Mouse (Mus musculus) stomach, embryonic 14.5 days (tissue): ENCODE data around the gene Dlg4. TPM values are rescaled to one million over a fixed set of nuclear protein-coding genes. Genes with fewer than 3 reads are reported as not detected.
A peak's percentile ranks its signal among the peaks of the same experiment; 100 is the strongest.

ENCODE experiments used
- ATAC-seq: fragments of 200-750 bp; cut with Nextera tagmentation; 2 replicates; pipeline ENCODE4 v1.8.0; 2017; ENCODE audit warnings: low read depth, moderate TSS enrichment; ENCODE audit not compliant: insufficient number of reproducible peaks, insufficient read depth, low FRiP score
- H3K27ac ChIP-seq: fragments of 300-500 bp; sonication (generic); 2 replicates; pipeline ENCODE4 v1.5.1; 2014; ENCODE audit warnings: mild to moderate bottlenecking, low read length, moderate library complexity, mixed read lengths
- H3K27me3 ChIP-seq: fragments of 300-500 bp; sonication (generic); 2 replicates; pipeline ENCODE4 v1.6.1; 2014; ENCODE audit warnings: low read length, control low read depth, mixed read lengths; ENCODE audit not compliant: control insufficient read depth, insufficient read depth
- H3K36me3 ChIP-seq: fragments of 300-500 bp; sonication (generic); 2 replicates; pipeline ENCODE4 v1.6.1; 2014; ENCODE audit warnings: mild to moderate bottlenecking, control low read depth, low read length, moderate library complexity, mixed read lengths; ENCODE audit not compliant: control insufficient read depth, insufficient read depth
- H3K4me1 ChIP-seq: fragments of 300-500 bp; sonication (generic); 2 replicates; pipeline ENCODE4 v1.6.1; 2014; ENCODE audit warnings: low read length, control low read depth, mixed read lengths; ENCODE audit not compliant: control insufficient read depth, insufficient read depth
- H3K4me2 ChIP-seq: fragments of 300-500 bp; sonication (generic); replicated peaks from 2 replicates; pipeline ENCODE4 v1.6.1; 2014; ENCODE audit warnings: low read depth, low read length, control low read depth
- H3K4me3 ChIP-seq: fragments of 300-500 bp; sonication (generic); 2 replicates; pipeline ENCODE4 v1.5.1; 2014; ENCODE audit warnings: low read depth, low read length, control low read depth
- H3K9ac ChIP-seq: fragments of 300-500 bp; sonication (generic); replicated peaks from 2 replicates; pipeline ENCODE4 v1.6.1; 2014; ENCODE audit warnings: low read depth, mild to moderate bottlenecking, control low read depth, low read length, moderate library complexity, mixed read lengths
- H3K9me3 ChIP-seq: fragments of 300-500 bp; sonication (generic); 2 replicates; pipeline ENCODE4 v1.6.1; 2016; ENCODE audit warnings: low read depth, low read length, control low read depth; ENCODE audit not compliant: control insufficient read depth
- WGBS: fragments of 180-500 bp; shearing (Covaris S2); extraction: QIAGEN DNeasy Blood & Tissue Kit; methylation state at CpG from one replicate; pipeline ENCODE4 v1.1.7; 2014; 5-methylcytosine and 5-hydroxymethylcytosine counted together
- polyA plus RNA-seq: library from polyadenylated mRNA; unstranded; fragments of >200 nt; fragmentation: Nextera tagmentation; extraction: Ambion mirVana; gene quantifications from 2 replicates; pipeline ENCODE4 v1.2.1, GENCODE M21; 2014

The Dlg4 gene
- polyA plus RNA-seq, 1 experiment from 2014 or later: 13.8 TPM

GRCm38 (mm10) chr11:69981141-69981762, 35.5 kb upstream of the Dlg4 start, which contains the start of gene Ctdnep1:
Gene Ctdnep1, plus strand, starts transcription at chr11:69981156.
- under 1% methylated on average over 43 of the region's 43 CpGs for WGBS
- H3K27ac ChIP-seq: peak within 1 kb of the TSS; percentile 99
- H3K27me3 ChIP-seq: no peaks in the 10 kb centered on the region
- peak within 1 kb of the TSS; percentile 85 for H3K4me3 ChIP-seq
- H3K9me3 ChIP-seq: no peaks in the 10 kb centered on the region
- H3K36me3 ChIP-seq: peaks cover 30% of the 10 kb centered on the region
- H3K9ac ChIP-seq: peak within 1 kb of the TSS; percentile 90
- peaks cover 16% of the 10 kb centered on the region; the same call in 1 of the 2 replicates for H3K4me1 ChIP-seq
- H3K4me2 ChIP-seq: peak within 1 kb of the TSS; percentile 81
- ATAC-seq: no peak

- H3K36me3 ChIP-seq: peaks cover 29% of the 10 kb centered on the region
- no peaks in the 10 kb centered on the region for H3K9me3 ChIP-seq
- no peaks in the 10 kb centered on the region for H3K27me3 ChIP-seq
- H3K27ac ChIP-seq: peak within 1 kb of the TSS; percentile 99
- peak within 1 kb of the TSS; percentile 90 for H3K9ac ChIP-seq
- 48% methylated on average over 8 of the region's 8 CpGs for WGBS
- ATAC-seq: no peak
- H3K4me1 ChIP-seq: peaks cover 16% of the 10 kb centered on the region; the same call in 1 of the 2 replicates
- H3K4me3 ChIP-seq: peak within 1 kb of the TSS; percentile 85
- peak within 1 kb of the TSS; percentile 78 for H3K4me2 ChIP-seq
These were observed 34.5 kb upstream of the Dlg4 start, which contains the start of gene Elp5 for GRCm38 (mm10) chr11:69982225-69982624. Gene Elp5, minus strand, starts transcription at chr11:69982517.

GRCm38 (mm10) chr11:69982877-69983276, 33.9 kb upstream of the Dlg4 start:
- Histone ChIP-seq H3K36me3 (peaks cover 28% of the 10 kb centered on the region), H3K27me3 (no peaks in the 10 kb centered on the region), H3K27ac (no peak overlapping the region), H3K4me1 (peaks cover 16% of the 10 kb centered on the region; the same call in 1 of the 2 replicates), H3K4me2 (peak overlapping the region; percentile 78), H3K9me3 (no peaks in the 10 kb centered on the region), H3K4me3 (peak overlapping the region; percentile 85), H3K9ac (peak overlapping the region; percentile 14; the same call in 1 of the 2 replicates)
- 22% methylated on average over 5 of the region's 5 CpGs for WGBS
- no peak for ATAC-seq

- no peak overlapping the region for H3K9ac ChIP-seq
- H3K9me3 ChIP-seq: no peaks in the 10 kb centered on the region
- peaks cover 16% of the 10 kb centered on the region; the same call in 1 of the 2 replicates for H3K4me1 ChIP-seq
- no peak for ATAC-seq
- 0 out of 2 replicates have a peak overlapping the region, but pooled peaks have one; percentile 78 for H3K4me2 ChIP-seq
- H3K27ac ChIP-seq: no peak overlapping the region
- H3K4me3 ChIP-seq: no peak overlapping the region
- H3K27me3 ChIP-seq: no peaks in the 10 kb centered on the region
- WGBS: 79% methylated on average over 4 of the region's 4 CpGs
- peaks cover 31% of the 10 kb centered on the region for H3K36me3 ChIP-seq
These were observed 33.4 kb upstream of the Dlg4 start for GRCm38 (mm10) chr11:69983377-69983776.

- no peak overlapping the region for H3K4me3 ChIP-seq
- H3K9me3 ChIP-seq: no peaks in the 10 kb centered on the region
- H3K9ac ChIP-seq: no peak overlapping the region
- WGBS: 94% methylated on average over 8 of the region's 8 CpGs
- no peak for ATAC-seq
- H3K36me3 ChIP-seq: peaks cover 42% of the 10 kb centered on the region
- no peak overlapping the region for H3K4me2 ChIP-seq
- no peak overlapping the region for H3K27ac ChIP-seq
- peaks cover 16% of the 10 kb centered on the region; the same call in 1 of the 2 replicates for H3K4me1 ChIP-seq
- H3K27me3 ChIP-seq: no peaks in the 10 kb centered on the region
These were observed 32.3 kb upstream of the Dlg4 start for GRCm38 (mm10) chr11:69984431-69984830.

- WGBS: 86% methylated on average over 8 of the region's 8 CpGs
- Histone ChIP-seq H3K9me3 (no peaks in the 10 kb centered on the region), H3K27ac (peak overlapping the region; percentile 89; the same call in 1 of the 2 replicates), H3K27me3 (no peaks in the 10 kb centered on the region), H3K4me1 (peaks cover 8% of the 10 kb centered on the region; the same call in 1 of the 2 replicates), H3K4me3 (no peak overlapping the region), H3K4me2 (no peak overlapping the region), H3K9ac (no peak overlapping the region), H3K36me3 (peaks cover 41% of the 10 kb centered on the region)
- no peak for ATAC-seq
These were observed 26.8 kb upstream of the Dlg4 start for GRCm38 (mm10) chr11:69989949-69990348.

- Histone ChIP-seq H3K9me3 (no peaks in the 10 kb centered on the region), H3K27me3 (no peaks in the 10 kb centered on the region), H3K9ac (peak within 1 kb of the TSS; percentile 81), H3K4me3 (peak within 1 kb of the TSS; percentile 74), H3K27ac (peak within 1 kb of the TSS; percentile 89), H3K36me3 (peaks cover 35% of the 10 kb centered on the region), H3K4me1 (peaks cover 8% of the 10 kb centered on the region; the same call in 1 of the 2 replicates), H3K4me2 (peak within 1 kb of the TSS; percentile 63)
- under 1% methylated on average over 40 of the region's 40 CpGs for WGBS
- peak; percentile 70 for ATAC-seq
These were observed 25.7 kb upstream of the Dlg4 start, which contains the start of gene Gabarap for GRCm38 (mm10) chr11:69990850-69991691. Gene Gabarap, plus strand, starts transcription at chr11:69991143.

- no peak for ATAC-seq
- H3K4me1 ChIP-seq: peaks cover 8% of the 10 kb centered on the region; the same call in 1 of the 2 replicates
- peak overlapping the region; percentile 81 for H3K9ac ChIP-seq
- H3K36me3 ChIP-seq: peaks cover 31% of the 10 kb centered on the region
- H3K4me2 ChIP-seq: peak overlapping the region; percentile 63
- under 1% methylated on average over 15 of the region's 15 CpGs for WGBS
- H3K27me3 ChIP-seq: no peaks in the 10 kb centered on the region
- H3K4me3 ChIP-seq: peak overlapping the region; percentile 74
- no peaks in the 10 kb centered on the region for H3K9me3 ChIP-seq
- peak overlapping the region; percentile 89 for H3K27ac ChIP-seq
These were observed 25.0 kb upstream of the Dlg4 start for GRCm38 (mm10) chr11:69991711-69992110.
